Mouse (Mus musculus): ENCODE data around the gene Hist2h2be. TPM values are rescaled to one million over a fixed set of nuclear protein-coding genes. Genes with fewer than 3 reads are reported as not detected.
"Not testable (repeated sequence)": the region's sequence is repeated elsewhere in the genome, so short reads cannot be mapped to it uniquely, and the experiment has no call there.

Gene Hist2h2be
- total and polyA plus RNA-seq, 3 experiments: 2.3 to 3.8 (median 2.9) TPM

GRCm38 (mm10) chr3:96245003-96245886, 24.3 kb downstream of the Hist2h2be start, which contains the start of gene Hist2h2aa1:
TSS of gene Hist2h2aa1 (plus strand) at chr3:96245497.
- peak; percentile 72 for DNase-seq (ENCODE audit: extremely low read depth)
- TF ChIP-seq TCF12 (IDR thresholded peaks at IDR 0.05; ENCODE audit: low read depth, low read length): peak; percentile 85
- peak; percentile 11 for TF ChIP-seq HCFC1 (IDR thresholded peaks at IDR 0.05; ENCODE audit: low read depth, low read length)
- TF ChIP-seq ZNF384 (IDR thresholded peaks at IDR 0.05; ENCODE audit: low read depth, low read length): peak; percentile 81
- TF ChIP-seq ZMIZ1 (IDR thresholded peaks at IDR 0.05; ENCODE audit: low read depth, low read length): peak; percentile 64
- 0 out of 2 replicates have a peak, but pooled peaks have one; percentile 57 for TF ChIP-seq TBP (conservative IDR thresholded peaks at IDR 0.05; ENCODE audit: low read depth, low read length)
- TF ChIP-seq NELFE (IDR thresholded peaks at IDR 0.05; ENCODE audit: low read depth, low read length): 0 out of 2 replicates have a peak, but pooled peaks have one; percentile 35
- TF ChIP-seq BHLHE40 (IDR thresholded peaks at IDR 0.05; ENCODE audit: low read depth, low read length): 0 out of 2 replicates have a peak, but pooled peaks have one; percentile 19
- TF ChIP-seq POLR2A (IDR thresholded peaks at IDR 0.05; ENCODE audit: low read depth, low read length): peak; percentile 67
- TF ChIP-seq MXI1 (IDR thresholded peaks at IDR 0.05; ENCODE audit: low read depth, low read length): peak; percentile 75
- peak; percentile 52 for TF ChIP-seq NRF1 (IDR thresholded peaks at IDR 0.05; ENCODE audit: low read depth, low read length)
- peak; percentile 66; the same call in 1 of the 2 replicates for TF ChIP-seq ELF1 (IDR thresholded peaks at IDR 0.05; ENCODE audit: low read depth, low read length)
- Histone ChIP-seq H3K9ac (ENCODE audit: insufficient read depth, low read depth) (peak within 1 kb of the TSS; percentile 87), H3K4me3 (replicated peaks in 1 of 3; ENCODE audit: low read depth in 2 of 3, low read length in 2 of 3, poor library complexity in 1 of 3) (peak within 1 kb of the TSS; percentile 66 to 73 (median 69)), H3K4me2 (ENCODE audit: insufficient read depth, low read depth, poor library complexity, severe bottlenecking) (peak within 1 kb of the TSS; percentile 59), H3K27ac (ENCODE audit: insufficient read depth, low read depth) (peak within 1 kb of the TSS; percentile 95), H3K4me1 (ENCODE audit: control insufficient read depth in 1 of 2, insufficient read depth in 2 of 2) (peaks cover 10 to 36% of the 10 kb centered on the region in 2 experiments)
- H3K27me3 ChIP-seq (replicated peaks); H3K79me2 ChIP-seq (replicated peaks; ENCODE audit: control insufficient read depth, extremely low read depth, insufficient read depth, poor library complexity, severe bottlenecking); H3K9me3 ChIP-seq (replicated peaks; ENCODE audit: low read length); dilution Hi-C loops (cut with MboI; ENCODE audit: extremely low pct_ligation_motif_present, extremely low pct_unique_long_range_greater_than_20kb, low sequenced_read_pairs); H3K36me3 ChIP-seq (replicated peaks in 1 of 2; ENCODE audit: control insufficient read depth in 1 of 2, insufficient read depth in 1 of 2, low read length in 1 of 2); in situ Hi-C loops (cut with MboI; ENCODE audit: low pct_ligation_motif_present, low pct_unique_long_range_greater_than_20kb, low sequenced_read_pairs): not testable (repeated sequence)

- not testable (repeated sequence) for H3K36me3 ChIP-seq (replicated peaks in 1 of 2; ENCODE audit: control insufficient read depth in 1 of 2, insufficient read depth in 1 of 2, low read length in 1 of 2)
These were observed 25.1 kb downstream of the Hist2h2be start for GRCm38 (mm10) chr3:96246018-96246417.

DNA sequence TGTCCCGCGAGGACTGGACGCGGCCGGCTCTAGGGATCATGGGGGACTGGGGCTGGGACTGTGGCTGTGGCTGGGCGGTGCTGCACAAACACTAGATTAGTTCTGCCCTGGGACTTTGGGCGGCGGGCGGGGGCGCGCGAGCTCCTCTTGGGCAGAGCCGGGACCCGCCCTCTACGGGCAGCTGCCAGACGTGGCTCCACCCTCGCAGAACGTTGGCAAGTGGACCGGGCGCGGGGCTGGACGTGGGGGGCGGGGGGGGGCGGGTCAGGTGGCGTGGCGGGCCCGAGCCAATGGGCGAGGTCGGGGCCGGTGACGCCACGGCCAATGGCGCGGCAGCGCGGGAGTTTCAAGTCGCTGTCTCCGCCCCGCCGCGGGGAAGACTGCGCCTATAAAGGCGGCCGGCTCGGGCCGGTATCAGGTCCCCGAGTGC, 25.5 kb downstream of the Hist2h2be start, which contains the start of gene Hist2h3c1:
Gene Hist2h3c1 (plus strand): TSS at position 259 of the 430 bp plus-strand sequence.
- dilution Hi-C loops (cut with MboI; ENCODE audit: extremely low pct_ligation_motif_present, extremely low pct_unique_long_range_greater_than_20kb, low sequenced_read_pairs): not testable (repeated sequence)

More at GRCm38 (mm10) chr3:96246018-96246417, 25.1 kb downstream of the Hist2h2be start:
- H3K79me2 ChIP-seq (replicated peaks; ENCODE audit: control insufficient read depth, extremely low read depth, insufficient read depth, poor library complexity, severe bottlenecking); H3K27me3 ChIP-seq (replicated peaks); H3K4me2 ChIP-seq (ENCODE audit: insufficient read depth, low read depth, poor library complexity, severe bottlenecking); DNase-seq (ENCODE audit: extremely low read depth); H3K9me3 ChIP-seq (replicated peaks; ENCODE audit: low read length); in situ Hi-C loops (cut with MboI; ENCODE audit: low pct_ligation_motif_present, low pct_unique_long_range_greater_than_20kb, low sequenced_read_pairs); dilution Hi-C loops (cut with MboI; ENCODE audit: extremely low pct_ligation_motif_present, extremely low pct_unique_long_range_greater_than_20kb, low sequenced_read_pairs): not testable (repeated sequence)
- TF ChIP-seq POLR2A (IDR thresholded peaks at IDR 0.05; ENCODE audit: low read depth, low read length): peak; percentile 54
- TF ChIP-seq ZMIZ1 (IDR thresholded peaks at IDR 0.05; ENCODE audit: low read depth, low read length): 0 out of 2 replicates have a peak, but pooled peaks have one; percentile 34
- peak; percentile 76 for TF ChIP-seq POLR2AphosphoS2 (IDR thresholded peaks at IDR 0.05; ENCODE audit: low read depth, low read length)
- Histone ChIP-seq H3K27ac (ENCODE audit: insufficient read depth, low read depth) (peak overlapping the region; percentile 95), H3K4me3 (replicated peaks in 1 of 3; ENCODE audit: low read depth in 2 of 3, low read length in 2 of 3, poor library complexity in 1 of 3) (peak overlapping the region; percentile 30 to 69 (median 33)), H3K4me1 (ENCODE audit: control insufficient read depth in 1 of 2, insufficient read depth in 2 of 2) (peaks cover 10 to 36% of the 10 kb centered on the region in 2 experiments), H3K9ac (ENCODE audit: insufficient read depth, low read depth) (peak overlapping the region; percentile 62; the same call in 1 of the 2 replicates)

More for the DNA sequence above, 25.5 kb downstream of the Hist2h2be start, which contains the start of gene Hist2h3c1:
- Histone ChIP-seq H3K4me2 (ENCODE audit: insufficient read depth, low read depth, poor library complexity, severe bottlenecking) (peak within 1 kb of the TSS; percentile 62), H3K9ac (ENCODE audit: insufficient read depth, low read depth) (peak within 1 kb of the TSS; percentile 89; the same call in 1 of the 2 replicates), H3K4me1 (ENCODE audit: control insufficient read depth in 1 of 2, insufficient read depth in 2 of 2) (peaks cover 10 to 39% of the 10 kb centered on the region in 2 experiments), H3K4me3 (replicated peaks in 1 of 3; ENCODE audit: low read depth in 2 of 3, low read length in 2 of 3, poor library complexity in 1 of 3) (peak within 1 kb of the TSS; percentile 41 to 69 (median 63)), H3K27ac (ENCODE audit: insufficient read depth, low read depth) (peak within 1 kb of the TSS; percentile 95)
- H3K36me3 ChIP-seq (replicated peaks in 1 of 2; ENCODE audit: control insufficient read depth in 1 of 2, insufficient read depth in 1 of 2, low read length in 1 of 2); in situ Hi-C loops (cut with MboI; ENCODE audit: low pct_ligation_motif_present, low pct_unique_long_range_greater_than_20kb, low sequenced_read_pairs); H3K9me3 ChIP-seq (replicated peaks; ENCODE audit: low read length); H3K79me2 ChIP-seq (replicated peaks; ENCODE audit: control insufficient read depth, extremely low read depth, insufficient read depth, poor library complexity, severe bottlenecking); DNase-seq (ENCODE audit: extremely low read depth); H3K27me3 ChIP-seq (replicated peaks): not testable (repeated sequence)
